Comparison of ENCODE assay signal across 9 mouse cellular contexts in genomic region chr16:72614898-72615297, GRCm38 (mm10).
A peak's percentile ranks its signal among the peaks of the same experiment; 100 is the strongest.
DNase-seq lines count a peak whose midpoint lies in the region; ATAC-seq lines count a peak whose summit lies in the region.
"Had no signal": no experiment of that assay in that cellular context is flagged by ENCODE, and none has a peak within 500 bp of the region (broad histone marks: within the 10 kb centered on the region; RNA-seq: fewer than 3 reads in every experiment).

No protein-coding gene starts in this region.

- DNase-seq in forebrain, embryonic 14.5 days (ENCODE audit: low spot score) = peak; percentile 71
- DNase-seq in lung, postnatal 10 days = peak; percentile 5
- no peak for DNase-seq in lung, postnatal 14 days
- DNase-seq in telencephalon, adult 2 months (ENCODE audit: low read depth, low spot score) = peak; percentile 15
- DNase-seq in adrenal gland, postnatal 14 days = no peak
- no peak for DNase-seq in adrenal gland, adult (ENCODE audit: inconsistent age in 2 of 2, low spot score in 1 of 2)

- H3K9ac ChIP-seq in forebrain, embryonic 14.5 days (ENCODE audit: low read length) = no peak overlapping the region
- no peak overlapping the region for H3K9ac ChIP-seq in forebrain, embryonic 13.5 days
- H3K9ac ChIP-seq in hindbrain, embryonic 16.5 days (ENCODE audit: low read depth, low read length) = no peak overlapping the region

- H3K36me3 ChIP-seq in forebrain, embryonic 14.5 days (ENCODE audit: control insufficient read depth, insufficient read depth, low read length) = no peaks in the 10 kb centered on the region
- no peaks in the 10 kb centered on the region for H3K36me3 ChIP-seq in forebrain, embryonic 13.5 days (ENCODE audit: poor library complexity, severe bottlenecking)
- no peaks in the 10 kb centered on the region for H3K36me3 ChIP-seq in hindbrain, embryonic 16.5 days (ENCODE audit: control insufficient read depth, insufficient read depth, low read length)

- ATAC-seq in forebrain, embryonic 14.5 days = peak; percentile 71; the same call in 1 of the 2 replicates
- ATAC-seq in forebrain, embryonic 13.5 days = no peak
- peak; percentile 82 for ATAC-seq in hindbrain, embryonic 16.5 days

- H3K4me2 ChIP-seq in forebrain, embryonic 14.5 days (ENCODE audit: low read length) = no peak overlapping the region
- no peak overlapping the region for H3K4me2 ChIP-seq in forebrain, embryonic 13.5 days
- no peak overlapping the region for H3K4me2 ChIP-seq in hindbrain, embryonic 16.5 days (ENCODE audit: low read length)

- H3K4me3 ChIP-seq in forebrain, embryonic 14.5 days (ENCODE audit: low read depth, low read length) = no peak overlapping the region
- H3K4me3 ChIP-seq in forebrain, embryonic 13.5 days = no peak overlapping the region
- no peak overlapping the region for H3K4me3 ChIP-seq in hindbrain, embryonic 16.5 days (ENCODE audit: low read length)
- H3K4me3 ChIP-seq: myocyte had no signal

- 6% methylated on average over 1 of the region's 1 CpGs for WGBS in forebrain, embryonic 14.5 days
- 2% methylated on average over 1 of the region's 1 CpGs for WGBS in forebrain, embryonic 13.5 days
- WGBS in hindbrain, embryonic 16.5 days = 16% methylated on average over 1 of the region's 1 CpGs

- no peak overlapping the region for H3K27ac ChIP-seq in forebrain, embryonic 14.5 days (ENCODE audit: low read depth, low read length)
- no peak overlapping the region for H3K27ac ChIP-seq in forebrain, embryonic 13.5 days
- no peak overlapping the region for H3K27ac ChIP-seq in hindbrain, embryonic 16.5 days (ENCODE audit: low read depth, low read length)

- H3K4me1 ChIP-seq in forebrain, embryonic 14.5 days (ENCODE audit: control insufficient read depth, insufficient read depth, low read length) = peaks cover 4% of the 10 kb centered on the region; the same call in 1 of the 2 replicates
- H3K4me1 ChIP-seq in forebrain, embryonic 13.5 days = peaks cover 10% of the 10 kb centered on the region; the same call in 1 of the 2 replicates
- H3K4me1 ChIP-seq in hindbrain, embryonic 16.5 days (ENCODE audit: control insufficient read depth, insufficient read depth, low read depth, low read length) = no peaks in the 10 kb centered on the region

- no peaks in the 10 kb centered on the region for H3K9me3 ChIP-seq in forebrain, embryonic 14.5 days (replicated peaks; ENCODE audit: control insufficient read depth, low read length)
- H3K9me3 ChIP-seq in forebrain, embryonic 13.5 days (replicated peaks) = no peaks in the 10 kb centered on the region
- no peaks in the 10 kb centered on the region for H3K9me3 ChIP-seq in hindbrain, embryonic 16.5 days (ENCODE audit: control insufficient read depth, low read length)

- H3K27me3 ChIP-seq in forebrain, embryonic 14.5 days (replicated peaks; ENCODE audit: control insufficient read depth, insufficient read depth, low read length) = no peaks in the 10 kb centered on the region
- H3K27me3 ChIP-seq in forebrain, embryonic 13.5 days = peaks cover 14% of the 10 kb centered on the region
- H3K27me3 ChIP-seq in hindbrain, embryonic 16.5 days (replicated peaks; ENCODE audit: control insufficient read depth, insufficient read depth, low read length) = no peaks in the 10 kb centered on the region

Comparison
In these comparisons a context has a peak if more than half of its experiments do, and no peak if none do; other contexts are left out.
1. DNase-seq: peak in forebrain, embryonic 14.5 days (single experiment), lung, postnatal 10 days (single experiment) and telencephalon, adult 2 months (single experiment); none in lung, postnatal 14 days (single experiment), adrenal gland, postnatal 14 days (single experiment) and adrenal gland, adult (0 of 2).